Mouse (Mus musculus) heart, postnatal 0 days (tissue): Measurements from ENCODE around the gene Ckap2l. TPM values are rescaled to one million over a fixed set of nuclear protein-coding genes. Genes with fewer than 3 reads are reported as not detected.

Experiments
- ATAC-seq: fragments of 200-750 bp; cut with Nextera tagmentation; 2 replicates; pipeline ENCODE4 v1.8.0; 2017; ENCODE audit warnings: low read depth, moderate number of reproducible peaks, moderate library complexity; ENCODE audit not compliant: insufficient read depth
- DNase-seq: peaks from one replicate; pipeline ENCODE4 v3.0.0-alpha.2; 2016; ENCODE audit warnings: low spot score
- H3K27ac ChIP-seq: fragments of 300-500 bp; sonication (generic); 2 replicates; pipeline ENCODE4 v1.5.1; 2014; ENCODE audit warnings: low read depth, mild to moderate bottlenecking
- H3K27me3 ChIP-seq: fragments of 300-500 bp; sonication (generic); 2 replicates; pipeline ENCODE4 v1.6.1; 2014; ENCODE audit warnings: low read length, mixed read lengths; ENCODE audit not compliant: control insufficient read depth, insufficient read depth
- H3K36me3 ChIP-seq: fragments of 300-500 bp; sonication (generic); replicated peaks from 2 replicates; pipeline ENCODE4 v1.6.1; 2014; ENCODE audit warnings: low read length, mixed read lengths; ENCODE audit not compliant: control insufficient read depth, insufficient read depth
- H3K4me1 ChIP-seq: fragments of 300-500 bp; sonication (generic); 2 replicates; pipeline ENCODE4 v1.6.1; 2014; ENCODE audit warnings: antibody characterized with exemption; ENCODE audit not compliant: control insufficient read depth, insufficient read depth
- H3K4me2 ChIP-seq: fragments of 300-500 bp; sonication (generic); 2 replicates; pipeline ENCODE4 v1.6.1; 2014; ENCODE audit warnings: low read depth, mild to moderate bottlenecking, low read length, moderate library complexity
- H3K4me3 ChIP-seq: fragments of 300-500 bp; sonication (generic); 2 replicates; pipeline ENCODE4 v1.5.1; 2014; ENCODE audit warnings: low read depth, low read length
- H3K9ac ChIP-seq: fragments of 300-500 bp; sonication (generic); replicated peaks from 2 replicates; pipeline ENCODE4 v1.6.1; 2014; ENCODE audit warnings: low read depth, low read length, mixed read lengths
- H3K9me3 ChIP-seq: fragments of 300-500 bp; sonication (generic); replicated peaks from 2 replicates; pipeline ENCODE4 v1.6.1; 2016; ENCODE audit warnings: low read length; ENCODE audit not compliant: control insufficient read depth
- CTCF ChIP-seq: IDR thresholded peaks from 2 replicates; pipeline ENCODE4 v1.5.1; 2016; ENCODE audit warnings: antibody characterized with exemption, control low read depth, low read depth
- EP300 ChIP-seq: IDR thresholded peaks from 2 replicates; pipeline ENCODE4 v1.6.1; 2016; ENCODE audit warnings: antibody characterized with exemption, low read depth
- WGBS: fragments of 180-500 bp; shearing (Covaris S2); extraction: QIAGEN DNeasy Blood & Tissue Kit; methylation state at CpG from one replicate; pipeline ENCODE4 v1.1.7; 2014; 5-methylcytosine and 5-hydroxymethylcytosine counted together
- polyA plus RNA-seq: library from polyadenylated mRNA; unstranded; fragments of >200 nt; fragmentation: Nextera tagmentation; extraction: Ambion mirVana; gene quantifications from 2 replicates; pipeline ENCODE4 v1.2.1, GENCODE M21; 2015
- total RNA-seq: library from RNA; depleted of rRNA; stranded (reverse); fragments of >200 nt; gene quantifications from 2 replicates; pipeline ENCODE4 v1.2.3, GENCODE M21; 2014; ENCODE audit warnings: low replicate concordance

Ckap2l gene
- total and polyA plus RNA-seq, 2 experiments from 2014 or later: 12.6 to 16.2 TPM

DNA sequence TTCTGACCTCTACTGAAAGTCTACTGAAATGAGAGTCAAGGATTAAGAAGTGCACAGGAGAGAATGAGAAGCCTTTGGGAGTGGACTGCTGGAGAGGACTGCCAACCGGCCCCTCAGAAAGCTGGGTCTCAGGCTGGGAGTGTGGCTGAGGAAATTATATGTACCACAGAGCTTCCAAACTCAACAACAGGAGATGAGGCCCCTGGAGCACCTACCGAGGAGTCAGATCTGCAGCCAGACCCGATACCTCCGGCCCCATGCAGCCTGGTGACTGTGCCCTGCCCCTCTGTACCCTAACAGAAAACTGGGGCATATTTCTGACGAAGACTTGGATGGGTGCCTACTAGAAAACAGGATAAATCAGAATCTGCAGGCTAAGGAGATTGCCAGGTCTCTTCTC, 23.2 kb downstream of the Ckap2l start:
- H3K27me3 ChIP-seq: no peaks in the 10 kb centered on the region
- over 99% methylated on average over 5 of the region's 5 CpGs for WGBS
- no peak for ATAC-seq
- DNase-seq: no peak
- no peaks in the 10 kb centered on the region for H3K4me1 ChIP-seq
- no peak for TF ChIP-seq EP300
- no peak for TF ChIP-seq CTCF
- H3K4me2 ChIP-seq: no peak overlapping the region
- H3K36me3 ChIP-seq: peaks cover 75% of the 10 kb centered on the region
- H3K27ac ChIP-seq: no peak overlapping the region
- H3K9ac ChIP-seq: no peak overlapping the region
- H3K4me3 ChIP-seq: no peak overlapping the region
- no peaks in the 10 kb centered on the region for H3K9me3 ChIP-seq

DNA sequence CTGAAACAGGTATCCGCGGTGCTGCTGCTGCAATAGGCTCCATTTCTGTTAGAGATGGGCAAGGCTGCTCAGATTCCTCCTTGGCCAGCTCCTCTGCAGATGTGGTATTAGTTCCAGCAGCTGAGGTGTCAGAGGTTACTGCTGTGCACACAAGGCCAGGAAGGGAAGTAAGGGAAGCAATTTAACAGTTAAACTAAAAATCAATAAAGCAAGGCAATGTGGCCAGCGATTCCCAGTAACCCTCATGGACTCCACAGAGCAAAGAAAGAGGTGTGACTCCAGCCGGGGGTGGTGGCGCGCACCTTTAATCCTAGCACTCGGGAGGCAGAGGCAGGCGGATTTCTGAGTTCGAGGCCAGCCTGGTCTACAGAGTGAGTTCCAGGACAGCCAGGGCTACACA, 26.4 kb downstream of the Ckap2l start:
- 89% methylated on average over 9 of the region's 9 CpGs for WGBS
- no peak overlapping the region for H3K27ac ChIP-seq
- no peaks in the 10 kb centered on the region for H3K4me1 ChIP-seq
- no peak overlapping the region for H3K9ac ChIP-seq
- ATAC-seq (no peak), DNase-seq (no peak)
- H3K4me2 ChIP-seq: no peak overlapping the region
- H3K4me3 ChIP-seq: no peak overlapping the region
- TF ChIP-seq EP300 (no peak), CTCF (no peak)
- H3K36me3 ChIP-seq: peaks cover 81% of the 10 kb centered on the region
- no peaks in the 10 kb centered on the region for H3K9me3 ChIP-seq
- H3K27me3 ChIP-seq: no peaks in the 10 kb centered on the region

DNA sequence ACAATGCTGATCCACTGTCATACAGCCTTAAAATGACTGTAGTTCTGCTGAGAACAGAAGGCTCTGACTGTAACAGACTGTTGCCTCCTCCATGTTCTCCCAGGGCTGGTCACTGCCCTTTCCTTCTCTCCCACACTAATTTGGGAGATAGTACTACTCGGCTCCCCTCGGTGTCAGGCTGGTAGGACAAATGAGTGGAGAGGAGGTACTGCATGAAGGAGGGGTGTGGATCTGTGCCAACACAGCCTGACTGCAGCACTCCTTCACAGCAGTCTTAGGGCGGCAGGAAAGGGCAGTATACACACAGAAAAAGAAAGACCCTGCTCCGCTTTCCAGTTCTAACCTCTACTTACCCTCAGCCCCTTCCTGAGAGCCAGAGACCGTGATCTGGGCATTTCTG, 27.0 kb downstream of the Ckap2l start:
- Histone ChIP-seq H3K27ac (no peak overlapping the region), H3K27me3 (no peaks in the 10 kb centered on the region), H3K9ac (no peak overlapping the region), H3K9me3 (no peaks in the 10 kb centered on the region), H3K36me3 (peaks cover 76% of the 10 kb centered on the region), H3K4me3 (no peak overlapping the region), H3K4me1 (no peaks in the 10 kb centered on the region), H3K4me2 (no peak overlapping the region)
- WGBS: 80% methylated on average over 5 of the region's 5 CpGs
- no peak for TF ChIP-seq EP300
- TF ChIP-seq CTCF: no peak
- DNase-seq (no peak), ATAC-seq (no peak)

DNA sequence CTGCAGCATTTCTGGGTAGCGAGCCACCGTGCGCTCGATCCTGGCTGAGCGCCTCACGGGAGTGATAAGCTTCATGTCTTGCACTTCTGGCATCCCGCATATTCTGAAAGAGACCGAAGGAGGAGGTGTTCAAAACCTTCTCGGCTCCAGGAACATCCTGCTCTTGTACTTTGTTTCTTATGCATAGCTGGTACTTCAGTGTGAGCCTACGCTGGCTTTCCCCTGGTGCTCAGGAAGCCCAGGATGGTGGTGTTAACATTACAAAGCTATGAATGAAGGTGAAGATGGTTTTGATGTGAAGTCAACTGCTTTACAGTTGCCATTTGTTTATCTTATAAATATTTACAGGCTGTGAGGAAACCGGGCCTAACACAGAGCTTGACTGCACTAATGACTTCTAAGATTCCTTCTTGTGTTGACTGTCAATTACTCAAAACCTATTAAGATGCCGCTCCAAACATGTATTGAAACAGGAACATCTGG, 27.8 kb downstream of the Ckap2l start:
- no peaks in the 10 kb centered on the region for H3K4me1 ChIP-seq
- ATAC-seq (no peak), DNase-seq (no peak)
- H3K4me2 ChIP-seq: no peak overlapping the region
- peaks cover 70% of the 10 kb centered on the region for H3K36me3 ChIP-seq
- H3K27ac ChIP-seq: no peak overlapping the region
- no peak overlapping the region for H3K9ac ChIP-seq
- H3K4me3 ChIP-seq: no peak overlapping the region
- no peaks in the 10 kb centered on the region for H3K27me3 ChIP-seq
- no peaks in the 10 kb centered on the region for H3K9me3 ChIP-seq
- TF ChIP-seq EP300: no peak
- TF ChIP-seq CTCF: no peak
- 82% methylated on average over 12 of the region's 12 CpGs for WGBS

DNA sequence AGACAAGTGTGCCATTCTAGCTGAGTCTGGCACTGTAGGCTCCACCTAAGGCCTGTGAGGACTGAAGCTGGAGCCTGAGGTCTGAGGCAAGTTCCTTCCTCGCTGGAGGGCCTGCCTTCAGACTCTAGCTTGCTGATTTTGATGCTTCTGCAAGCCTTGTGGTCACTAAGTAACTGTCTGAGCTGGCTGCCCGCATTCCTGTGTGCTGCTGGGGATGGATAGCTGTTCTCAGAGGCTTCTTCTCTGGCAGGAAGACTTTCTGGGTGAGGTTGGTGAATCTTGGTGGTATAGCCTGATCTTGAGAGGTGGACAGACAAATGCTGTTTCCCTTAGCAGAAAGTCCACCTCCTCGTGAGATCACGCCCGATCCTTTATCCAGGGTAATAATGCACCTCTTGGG, 29.3 kb downstream of the Ckap2l start:
- H3K4me1 ChIP-seq: no peaks in the 10 kb centered on the region
- no peak overlapping the region for H3K9ac ChIP-seq
- ATAC-seq: no peak
- H3K27ac ChIP-seq: no peak overlapping the region
- WGBS: 96% methylated on average over 5 of the region's 5 CpGs
- no peak overlapping the region for H3K4me3 ChIP-seq
- DNase-seq: no peak
- H3K4me2 ChIP-seq: no peak overlapping the region
- TF ChIP-seq CTCF: no peak
- no peak for TF ChIP-seq EP300
- H3K36me3 ChIP-seq: peaks cover 56% of the 10 kb centered on the region
- no peaks in the 10 kb centered on the region for H3K9me3 ChIP-seq
- no peaks in the 10 kb centered on the region for H3K27me3 ChIP-seq

DNA sequence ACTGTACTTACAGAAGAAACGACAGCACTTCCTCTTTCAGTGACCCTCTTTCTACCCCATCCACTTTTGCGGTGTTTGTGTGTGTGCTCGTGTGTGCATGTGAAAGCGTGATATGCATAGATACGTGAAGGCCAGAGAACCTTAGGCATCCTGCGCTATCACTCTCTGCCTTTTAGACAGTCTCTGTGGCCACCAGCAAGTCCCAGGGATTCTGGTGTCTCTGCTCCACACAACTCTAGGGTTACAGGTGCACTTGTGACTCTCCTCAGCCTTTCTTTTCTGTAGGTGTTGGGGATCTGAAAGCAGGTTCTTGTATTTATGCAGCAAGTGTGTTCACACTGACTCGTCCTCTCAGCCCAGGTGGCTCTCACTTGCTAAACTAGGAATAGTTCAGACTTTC, 31.7 kb downstream of the Ckap2l start:
- Histone ChIP-seq H3K4me2 (no peak overlapping the region), H3K9ac (no peak overlapping the region), H3K36me3 (peaks cover 36% of the 10 kb centered on the region), H3K4me3 (no peak overlapping the region), H3K9me3 (no peaks in the 10 kb centered on the region), H3K27ac (no peak overlapping the region), H3K27me3 (no peaks in the 10 kb centered on the region), H3K4me1 (no peaks in the 10 kb centered on the region)
- no peak for ATAC-seq
- TF ChIP-seq CTCF (no peak), EP300 (no peak)
- WGBS: 89% methylated on average over 7 of the region's 7 CpGs
- DNase-seq: no peak
